Mouse (Mus musculus) CD4-positive, CD25-positive, alpha-beta regulatory T cell, adult 2 months (primary cell): ENCODE results near the gene Trafd1.

Experiments
- DNase-seq: peaks from one replicate; pipeline ENCODE4 v3.0.0-alpha.2; 2012; ENCODE audit warnings: low read depth, low spot score

Gene Trafd1

GRCm38 (mm10) chr5:121384757-121385460, 523 bp downstream of the Trafd1 start:
- no peak for DNase-seq

GRCm38 (mm10) chr5:121383857-121384756, 1.3 kb downstream of the Trafd1 start:
- peak; percentile 27 for DNase-seq

- peak; percentile 38 for DNase-seq
Observed at GRCm38 (mm10) chr5:121380692-121381091, 4.7 kb downstream of the Trafd1 start.

- DNase-seq, result no peak
Observed at GRCm38 (mm10) chr5:121378678-121379256, 6.7 kb downstream of the Trafd1 start.

GRCm38 (mm10) chr5:121376972-121377371, 8.5 kb downstream of the Trafd1 start:
- DNase-seq, result peak; percentile 88

- no peak for DNase-seq
Observed at GRCm38 (mm10) chr5:121374790-121375189, 10.6 kb downstream of the Trafd1 start.

- DNase-seq, result no peak
Observed at GRCm38 (mm10) chr5:121371712-121372111, 13.7 kb downstream of the Trafd1 start.

GRCm38 (mm10) chr5:121367255-121367654, 18.2 kb downstream of the Trafd1 start:
- DNase-seq, result no peak

- DNase-seq, result no peak
Observed at GRCm38 (mm10) chr5:121366449-121367225, 18.8 kb downstream of the Trafd1 start.

- no peak for DNase-seq
Observed at GRCm38 (mm10) chr5:121363441-121363840, 22.0 kb downstream of the Trafd1 start.

- DNase-seq, result no peak
Observed at GRCm38 (mm10) chr5:121361696-121362095, 23.7 kb downstream of the Trafd1 start.

GRCm38 (mm10) chr5:121359229-121359628, 26.2 kb downstream of the Trafd1 start:
- DNase-seq, result no peak

- no peak for DNase-seq
Observed at GRCm38 (mm10) chr5:121343997-121344396, 41.4 kb downstream of the Trafd1 start.

GRCm38 (mm10) chr5:121342490-121342889, 42.9 kb downstream of the Trafd1 start:
- DNase-seq, result no peak

- DNase-seq, result peak; percentile 76
Observed at GRCm38 (mm10) chr5:121340965-121341473, 44.4 kb downstream of the Trafd1 start.

GRCm38 (mm10) chr5:121339507-121340230, 45.8 kb downstream of the Trafd1 start:
- DNase-seq, result no peak

- DNase-seq, result no peak
Observed at GRCm38 (mm10) chr5:121336776-121337175, 48.7 kb downstream of the Trafd1 start.

GRCm38 (mm10) chr5:121336009-121336408, 49.4 kb downstream of the Trafd1 start:
- no peak for DNase-seq

GRCm38 (mm10) chr5:121335426-121335825, 50.0 kb downstream of the Trafd1 start:
- peak; percentile 53 for DNase-seq

- DNase-seq, result no peak
Observed at GRCm38 (mm10) chr5:121334454-121334853, 51.0 kb downstream of the Trafd1 start.

- DNase-seq, result no peak
Observed at GRCm38 (mm10) chr5:121333976-121334375, 51.5 kb downstream of the Trafd1 start.
